Mouse (Mus musculus) cerebellum, postnatal 14 days (tissue): ENCODE results near the gene Dync1i2.
A peak's percentile ranks its signal among the peaks of the same experiment; 100 is the strongest.

Source experiments
- DNase-seq, 2 experiments: peaks; one replicate each; pipeline ENCODE4 v3.0.0; 2021; ENCODE audit warnings: mixed read lengths in 2 of 2

The Dync1i2 gene

DNA sequence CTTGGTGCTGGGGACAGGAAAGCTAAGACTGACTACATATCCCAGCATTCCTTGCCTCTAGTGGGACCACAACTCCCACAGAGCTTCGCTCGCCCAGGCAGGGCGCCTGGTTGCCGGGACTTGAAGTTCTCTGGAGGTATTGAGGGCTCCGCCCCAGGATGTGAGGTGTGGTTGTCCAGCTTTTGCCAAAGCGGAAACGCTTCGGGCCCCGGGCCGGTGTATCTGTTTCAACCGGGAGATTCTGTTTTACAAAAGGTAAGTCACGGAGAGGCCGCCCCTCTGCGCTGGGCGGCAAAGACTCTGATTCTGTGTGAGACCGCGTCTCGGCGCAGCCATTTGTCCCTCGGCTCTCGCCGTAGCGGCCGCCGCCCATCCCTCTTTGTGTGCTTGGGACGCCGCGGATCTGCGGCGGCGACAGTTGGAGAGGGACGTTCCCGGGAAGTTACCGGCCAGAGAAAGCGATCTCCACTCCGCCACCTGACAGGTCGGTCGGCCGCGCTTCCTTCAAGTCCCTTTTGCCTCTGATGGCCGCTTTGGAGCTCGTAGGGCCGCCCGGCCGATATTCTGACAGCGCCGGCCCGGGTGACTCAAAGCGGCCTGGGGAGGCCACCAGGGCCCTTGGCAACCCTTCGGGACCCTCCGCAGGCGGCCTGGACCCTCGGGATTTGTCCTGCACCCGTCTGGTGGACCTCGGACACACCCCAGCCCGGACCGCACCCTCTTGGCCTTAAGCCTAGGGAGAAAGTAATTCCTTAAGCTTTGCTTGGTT lies at the start of gene Dync1i2:
TSS of gene Dync1i2 (plus strand) at position 116 of the 769 bp plus-strand sequence.
- peak; percentile 93 to 94 for DNase-seq

DNA sequence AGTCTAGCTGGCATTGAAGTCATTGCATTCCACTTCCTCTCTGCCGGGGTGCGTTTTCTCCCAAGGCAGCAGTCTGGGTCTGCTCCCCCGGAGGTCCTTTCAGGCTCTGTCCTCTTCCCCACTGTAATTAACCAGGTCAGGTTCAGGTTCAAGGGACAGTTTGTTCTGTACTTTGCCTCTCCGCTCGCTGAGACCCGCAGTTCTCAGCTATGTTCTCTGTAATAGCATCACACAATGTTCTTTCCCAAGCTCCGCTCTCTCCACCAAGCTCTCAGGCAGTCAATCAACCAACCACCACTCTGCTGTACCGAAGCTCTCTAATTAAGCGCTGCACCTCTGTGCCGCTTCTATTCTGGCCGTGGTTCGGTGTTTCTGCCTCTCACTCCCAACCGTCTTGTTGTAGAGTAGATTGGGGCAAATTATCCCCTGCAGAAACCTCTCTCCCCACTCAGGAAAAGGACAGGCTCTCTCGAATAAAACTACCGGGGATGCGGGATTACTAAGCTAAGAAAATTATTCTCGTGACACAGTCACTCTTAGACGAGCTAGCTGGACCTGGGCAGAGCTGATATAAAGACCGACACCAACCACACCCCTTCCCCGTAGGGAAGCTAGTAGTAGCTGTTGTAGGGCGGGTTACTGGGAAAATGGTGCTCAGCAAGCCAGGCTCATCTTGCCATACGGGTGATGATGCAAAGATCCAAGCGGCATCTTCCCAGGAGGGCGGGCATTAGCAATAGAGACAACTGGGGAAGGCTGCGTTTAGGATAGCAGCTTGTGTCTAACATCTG lies 48.5 kb upstream of the Dync1i2 start:
- no peak for DNase-seq

DNA sequence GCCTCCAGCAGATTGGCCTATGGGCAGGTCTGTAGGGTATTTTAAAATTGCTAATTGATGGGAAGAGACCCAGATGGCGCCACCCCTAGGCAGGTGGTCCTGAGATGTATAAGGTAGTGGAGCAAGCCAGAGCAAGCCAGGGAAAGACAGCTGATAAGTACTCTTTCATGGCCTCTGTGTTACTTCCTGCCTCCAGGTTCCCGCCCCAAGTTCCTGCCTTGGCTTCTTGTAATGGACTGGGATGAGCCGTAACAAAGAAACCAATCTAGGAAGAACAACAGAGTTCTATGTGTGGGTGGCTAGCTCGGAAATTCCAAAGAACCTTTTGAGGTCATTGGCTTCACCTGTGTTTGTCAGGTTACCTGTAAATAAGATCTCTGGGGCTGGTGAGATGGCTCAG lies 44.3 kb upstream of the Dync1i2 start:
- DNase-seq = no peak

DNA sequence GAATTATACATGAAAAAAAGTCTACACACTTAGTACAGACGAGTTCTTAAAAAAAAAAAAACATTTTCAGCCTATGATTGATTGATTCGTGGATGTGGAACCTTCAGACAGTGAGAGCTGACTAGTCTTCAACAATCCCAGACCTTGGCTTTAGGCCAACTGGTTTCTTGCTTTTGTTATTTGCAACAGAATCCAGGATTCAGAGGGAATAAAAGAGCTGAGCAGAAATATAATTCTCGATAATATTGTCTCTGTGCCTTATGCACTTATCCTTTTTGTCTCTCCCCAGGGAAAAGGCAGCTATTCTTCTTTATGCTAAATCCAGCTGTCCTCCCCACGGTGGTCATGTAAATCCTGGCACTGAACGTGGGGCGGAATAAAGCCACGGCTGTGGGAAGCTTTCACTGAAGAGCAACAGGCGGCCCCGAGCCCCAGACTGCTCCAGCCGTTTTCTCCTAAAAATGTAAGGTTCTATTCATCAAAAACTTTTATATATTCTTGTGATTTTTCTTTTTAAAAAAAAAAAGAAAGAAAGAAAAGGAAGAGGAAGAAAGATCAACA lies 43.0 kb upstream of the Dync1i2 start:
- peak; percentile 19 to 21 for DNase-seq

DNA sequence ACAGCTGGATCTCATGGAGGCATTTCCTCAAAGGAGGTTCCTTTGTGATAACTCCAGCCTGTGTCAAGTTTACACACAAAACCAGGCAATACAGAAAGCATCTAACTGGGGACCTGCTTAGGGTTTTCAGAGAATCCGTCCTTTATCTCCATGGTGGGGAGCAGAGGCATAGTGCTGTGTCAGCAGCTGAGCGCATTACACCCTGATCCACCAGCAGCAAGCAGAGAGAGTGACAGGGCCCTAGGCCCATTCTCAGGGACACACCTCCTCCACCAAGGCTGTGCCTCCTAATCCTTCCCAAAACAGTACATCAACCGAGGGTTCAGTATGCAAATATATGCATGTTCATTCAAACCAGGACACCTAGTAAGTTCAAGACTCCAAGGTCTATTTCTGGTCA lies 38.5 kb upstream of the Dync1i2 start:
- no peak for DNase-seq

DNA sequence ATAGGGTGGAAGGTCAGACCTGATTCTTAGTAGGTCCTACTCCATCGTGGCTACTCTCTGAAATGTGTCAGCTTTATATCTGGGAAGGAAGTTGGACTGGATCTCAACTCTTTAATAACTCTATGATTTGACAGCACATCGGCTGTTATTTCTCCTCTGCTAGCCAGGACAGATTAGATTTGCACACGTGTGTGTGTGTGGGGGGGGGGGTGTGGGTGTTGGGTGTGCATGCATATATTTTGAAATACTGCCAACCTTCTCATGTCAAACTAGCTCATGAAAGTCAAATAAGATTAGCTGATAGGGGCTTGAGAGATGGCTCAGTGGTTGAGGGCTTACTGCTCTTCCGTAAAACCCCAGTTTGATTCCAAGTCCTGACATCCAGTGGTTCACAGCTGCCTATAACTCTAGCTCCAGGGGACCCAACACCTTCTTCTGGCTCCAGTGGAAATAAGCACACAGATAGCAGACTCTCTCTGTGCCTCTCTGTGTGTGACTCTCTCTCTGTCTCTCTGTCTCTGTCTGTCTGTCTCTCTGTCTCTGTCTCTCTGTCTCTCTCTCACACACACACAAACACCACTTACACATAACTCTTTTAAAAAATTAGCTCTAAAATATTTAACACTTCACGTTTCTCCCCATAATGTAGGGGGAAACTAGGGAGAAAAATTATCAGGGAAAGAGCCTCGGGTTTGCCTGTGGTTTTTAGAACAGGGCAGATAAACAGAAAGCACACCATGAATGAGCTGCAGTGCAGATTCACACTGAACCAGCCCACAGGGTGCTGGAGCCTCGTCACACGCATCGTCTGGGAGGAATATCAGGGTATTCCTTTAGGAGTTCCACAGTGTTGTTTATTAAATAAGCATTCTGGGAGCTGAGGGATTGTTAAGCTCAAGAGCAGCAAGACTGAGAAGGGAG lies 34.9 kb upstream of the Dync1i2 start:
- DNase-seq = no peak

DNA sequence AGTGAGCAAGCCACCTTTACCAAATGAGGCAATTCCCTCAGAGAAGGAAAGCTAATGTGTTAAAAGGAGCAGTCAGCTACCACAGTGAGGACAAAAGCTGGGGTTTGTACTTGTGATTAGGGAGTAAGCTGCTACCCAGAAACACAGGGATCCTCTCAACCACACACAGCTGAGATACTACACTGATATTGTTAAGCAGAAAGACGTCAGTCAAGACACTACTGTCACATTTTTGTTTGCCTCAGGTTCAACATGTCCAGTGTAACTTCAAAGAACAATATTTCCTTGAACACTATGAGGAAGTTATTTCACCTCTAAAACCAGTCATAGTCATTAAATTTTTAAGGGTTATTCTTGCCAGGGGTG lies 34.3 kb upstream of the Dync1i2 start:
- DNase-seq = no peak

DNA sequence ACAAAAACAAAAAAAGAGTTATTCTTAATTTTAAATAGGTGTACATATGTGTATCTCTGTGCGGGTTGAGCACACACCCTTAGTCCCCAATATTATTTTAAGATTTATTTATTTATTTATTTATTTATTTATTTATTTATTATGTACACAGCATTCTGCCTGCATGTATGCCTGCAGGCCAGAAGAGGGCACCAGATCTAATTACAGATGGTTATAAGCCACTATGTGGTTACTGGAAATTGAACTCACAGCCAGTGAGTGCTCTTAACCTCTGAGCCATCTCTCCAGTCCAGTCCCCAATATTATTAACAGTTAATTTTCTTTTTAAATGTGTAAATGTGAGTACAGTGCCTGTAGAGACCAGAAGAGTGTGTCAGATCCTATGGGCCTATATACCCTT lies 33.7 kb upstream of the Dync1i2 start:
- no peak for DNase-seq

DNA sequence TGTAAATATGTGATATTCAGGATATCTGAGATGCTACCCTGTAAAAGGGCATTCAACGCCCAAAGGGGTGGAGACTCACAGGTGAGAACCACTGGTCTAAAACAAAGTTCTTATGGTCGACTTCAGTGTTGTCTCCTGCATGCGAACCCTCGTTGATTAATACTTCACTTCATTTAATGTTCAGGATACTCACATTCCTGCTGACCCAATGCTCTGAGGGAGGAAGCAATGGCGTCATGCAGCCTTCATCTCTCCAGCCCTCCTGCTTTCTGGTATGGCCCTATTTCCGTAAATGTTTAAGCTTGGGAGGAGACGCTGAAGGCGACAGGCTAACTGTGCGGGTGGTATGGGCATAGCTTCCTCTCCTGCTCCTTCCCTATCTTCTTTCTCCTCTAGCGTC lies 31.8 kb upstream of the Dync1i2 start:
- DNase-seq = no peak

DNA sequence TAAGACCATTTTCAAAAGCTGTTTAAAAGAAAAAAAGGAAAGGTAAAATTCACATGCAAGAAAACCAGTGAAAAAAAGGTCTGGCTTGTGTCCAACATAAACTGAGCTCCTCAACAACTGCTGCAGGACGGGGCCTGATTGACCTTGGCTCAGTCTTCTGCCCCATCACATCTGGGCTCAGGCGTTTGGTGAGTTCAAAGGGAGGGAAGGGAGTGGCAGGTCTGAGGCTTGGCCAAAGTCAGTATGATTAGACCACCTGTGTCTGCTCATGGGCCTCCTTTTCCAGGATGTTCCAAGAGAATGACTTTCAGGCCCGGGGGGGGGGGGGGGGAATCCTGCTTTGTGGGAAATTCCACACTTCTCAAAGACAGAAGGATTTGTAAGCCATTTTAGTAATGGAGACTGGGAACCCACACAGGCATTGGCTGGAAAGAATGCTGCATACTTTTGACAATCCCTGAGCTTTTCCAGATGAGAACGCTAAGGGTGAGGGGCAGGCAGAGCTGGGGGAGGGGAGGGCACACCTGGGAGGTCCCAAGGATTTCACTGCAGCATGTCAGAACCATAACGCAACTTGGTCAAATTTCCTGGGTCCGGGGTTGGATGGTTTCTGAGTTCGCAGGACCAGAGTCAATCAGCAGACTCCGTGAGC lies 30.8 kb upstream of the Dync1i2 start:
- DNase-seq = no peak

DNA sequence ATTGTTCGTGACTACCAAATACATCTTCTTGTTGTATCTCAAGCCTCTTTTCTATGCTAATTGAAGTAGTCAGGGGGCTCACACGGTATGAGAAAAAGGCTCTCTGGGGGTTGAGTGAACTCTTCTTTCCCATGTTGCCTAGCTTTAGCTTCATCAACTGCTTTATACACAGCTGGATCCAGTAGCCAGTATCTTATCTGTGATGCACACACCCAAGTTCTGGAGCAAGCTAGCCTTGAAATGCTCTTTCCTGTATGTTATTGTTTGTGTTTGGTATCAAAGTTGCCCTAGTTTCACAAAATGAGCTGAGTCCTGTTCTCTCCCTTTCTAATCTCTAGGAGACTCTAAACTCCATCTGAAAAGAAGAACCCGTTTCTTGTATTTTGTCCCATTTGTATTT lies 23.6 kb upstream of the Dync1i2 start:
- DNase-seq = no peak

DNA sequence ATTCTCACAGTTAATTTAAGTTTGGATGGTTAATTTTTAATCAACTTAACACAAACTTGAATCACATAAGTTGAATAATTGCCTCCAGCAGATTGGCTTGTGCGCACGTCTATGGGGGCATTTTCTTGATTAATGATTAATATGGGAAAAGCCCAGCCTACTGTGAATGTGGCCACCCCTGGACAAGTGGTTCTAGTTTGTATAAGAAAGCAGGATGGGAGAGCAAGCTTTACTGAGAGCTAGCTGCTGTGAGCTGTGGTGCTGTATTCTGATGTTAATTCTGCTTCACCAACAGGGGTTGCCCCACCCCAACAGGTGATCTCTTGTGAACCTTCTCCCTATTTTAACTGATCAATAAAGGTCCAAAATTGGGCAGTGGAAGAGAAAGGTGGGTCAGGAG lies 22.6 kb upstream of the Dync1i2 start:
- no peak for DNase-seq

DNA sequence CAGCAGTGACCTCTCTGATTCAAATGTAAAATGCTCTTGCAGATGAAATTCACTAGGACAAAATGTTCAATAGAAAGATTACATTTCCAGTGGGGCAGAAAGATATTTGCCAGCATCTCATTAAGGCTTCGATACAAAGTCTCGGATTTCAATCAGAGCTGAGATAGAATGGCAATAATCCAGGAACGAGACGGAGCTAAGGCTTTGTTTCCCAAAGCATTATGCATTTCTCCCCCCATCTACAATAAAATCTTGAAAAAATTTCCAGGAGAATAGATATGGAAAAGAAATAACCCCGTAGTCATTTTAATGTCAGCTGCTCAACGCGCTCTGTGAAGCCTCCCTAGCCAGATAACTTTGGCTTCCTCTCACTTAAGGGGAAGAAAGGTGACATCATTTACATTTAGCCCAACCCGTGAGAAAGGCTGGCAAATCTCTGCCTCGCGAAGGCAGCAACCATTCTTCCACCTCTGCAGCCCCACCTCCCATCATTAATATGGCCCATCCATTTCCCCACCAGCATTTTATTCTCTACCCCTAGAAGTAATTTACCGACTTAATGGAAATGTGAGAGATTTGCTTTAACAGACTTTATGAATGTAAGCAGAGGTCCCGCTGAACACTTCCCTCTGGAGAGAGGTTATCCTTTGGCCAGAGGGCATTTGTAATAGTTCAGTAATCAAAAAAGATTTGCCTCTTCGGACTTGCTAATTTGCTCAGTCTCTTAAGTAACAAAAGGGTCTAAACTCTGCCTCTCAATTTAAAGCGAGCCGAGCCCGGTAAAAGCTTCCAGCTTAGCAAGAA lies 19.9 kb upstream of the Dync1i2 start:
- peak in 1 of 2 experiments; percentile 7 for DNase-seq

DNA sequence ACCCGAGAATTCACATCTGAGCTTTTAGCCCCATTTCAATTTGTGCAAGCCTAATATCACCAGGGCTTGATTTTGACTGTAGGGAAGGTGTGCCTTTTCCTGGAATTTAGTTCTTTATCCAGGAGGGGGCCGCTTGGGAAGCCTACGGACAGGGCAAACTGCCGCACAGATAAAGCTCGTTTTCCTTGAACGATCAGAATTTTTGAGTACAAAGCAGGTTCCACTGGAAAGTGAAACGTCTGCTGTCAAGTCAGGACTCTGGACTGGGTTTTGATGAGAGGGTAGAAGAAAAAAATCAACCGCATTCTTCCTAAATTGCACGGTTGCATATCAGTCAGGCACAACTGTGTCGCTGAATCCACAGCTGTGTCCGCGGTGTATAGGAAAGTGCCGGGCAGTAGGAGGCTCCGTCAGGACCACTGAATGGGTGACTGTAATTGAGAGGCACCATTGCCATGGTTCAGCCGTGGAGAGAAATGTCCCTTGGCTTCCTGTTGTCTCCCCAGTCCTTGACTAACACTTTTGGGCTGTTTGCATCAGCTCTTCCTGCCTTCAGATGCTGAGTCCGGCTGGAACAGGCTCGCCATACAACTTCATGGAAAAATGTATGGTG lies 19.2 kb upstream of the Dync1i2 start:
- no peak for DNase-seq

DNA sequence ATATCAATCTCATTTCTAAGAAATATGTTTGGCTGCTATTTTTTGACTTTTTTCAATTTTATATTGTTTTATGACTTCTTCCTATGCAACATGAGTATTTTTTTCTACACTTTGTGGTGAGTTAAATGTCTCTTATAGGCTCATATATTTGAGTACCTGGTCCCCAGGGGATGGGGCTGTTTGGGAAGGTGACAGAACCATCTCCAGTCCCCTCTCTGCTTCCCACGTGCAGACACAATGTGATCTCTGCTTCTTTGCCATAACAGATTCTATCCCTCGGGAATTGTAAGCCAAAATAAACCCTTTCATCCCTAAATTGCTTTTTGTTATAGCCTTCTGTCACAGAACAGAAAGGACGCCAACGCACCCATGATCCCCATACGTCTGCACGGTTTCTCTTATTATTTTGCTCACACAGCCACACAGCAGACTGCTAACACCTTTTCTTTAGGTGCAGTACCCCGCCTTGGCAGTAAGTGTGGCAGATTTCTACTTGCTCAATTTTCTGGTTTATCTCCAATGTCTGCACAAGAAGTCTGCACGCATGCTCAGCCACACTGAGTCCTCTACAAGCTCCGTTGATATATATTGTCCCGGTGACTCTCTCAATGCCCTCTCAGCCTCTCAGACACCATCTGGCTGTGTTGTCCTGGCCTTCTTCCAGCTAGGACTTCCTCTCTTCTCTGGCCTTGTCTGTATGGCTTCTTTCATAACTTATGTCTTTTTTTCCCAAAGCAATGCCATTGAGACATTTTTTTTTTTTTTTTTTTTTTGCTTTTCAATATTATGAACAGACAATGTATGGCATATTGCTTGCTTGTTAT lies 17.2 kb upstream of the Dync1i2 start:
- DNase-seq = peak; percentile 45 to 52

DNA sequence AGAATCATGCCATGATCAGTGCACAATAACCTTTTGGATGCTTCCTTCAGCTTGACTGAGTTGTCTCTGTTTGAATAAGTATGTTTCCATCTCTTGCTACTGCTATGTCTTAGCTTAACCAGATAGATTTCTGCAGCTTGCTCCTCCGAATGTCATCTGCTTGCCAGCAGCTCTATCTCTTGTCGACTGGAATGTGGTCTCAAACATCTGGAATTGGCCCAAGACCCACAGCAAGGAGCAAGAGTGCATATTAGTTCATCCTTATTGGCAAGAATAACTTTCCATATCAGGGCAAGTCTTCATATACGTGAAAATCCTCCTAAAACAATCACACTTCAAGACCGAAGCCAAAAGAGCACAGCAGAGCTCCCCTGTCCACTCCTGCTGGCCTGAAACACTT lies 14.6 kb upstream of the Dync1i2 start:
- no peak for DNase-seq

DNA sequence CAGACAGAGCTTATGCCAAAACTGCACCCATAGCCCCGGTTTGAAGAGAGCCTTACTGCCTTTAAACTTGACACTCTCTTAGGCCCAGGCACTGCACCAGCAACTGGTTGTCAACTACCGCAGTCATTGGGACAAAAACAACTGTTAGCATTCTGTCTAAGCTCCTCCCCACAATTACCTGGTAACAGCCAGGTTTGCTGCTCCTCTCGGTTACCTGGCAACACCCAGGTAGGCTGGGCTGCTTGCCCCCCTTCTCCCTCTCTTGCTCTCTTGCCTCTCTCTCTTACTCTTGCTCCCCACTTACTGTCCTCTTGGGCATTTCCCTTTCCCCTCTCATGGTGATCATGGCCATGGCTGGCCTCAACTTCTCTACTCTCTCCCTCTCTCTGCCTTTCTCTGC lies 12.6 kb upstream of the Dync1i2 start:
- no peak for DNase-seq

DNA sequence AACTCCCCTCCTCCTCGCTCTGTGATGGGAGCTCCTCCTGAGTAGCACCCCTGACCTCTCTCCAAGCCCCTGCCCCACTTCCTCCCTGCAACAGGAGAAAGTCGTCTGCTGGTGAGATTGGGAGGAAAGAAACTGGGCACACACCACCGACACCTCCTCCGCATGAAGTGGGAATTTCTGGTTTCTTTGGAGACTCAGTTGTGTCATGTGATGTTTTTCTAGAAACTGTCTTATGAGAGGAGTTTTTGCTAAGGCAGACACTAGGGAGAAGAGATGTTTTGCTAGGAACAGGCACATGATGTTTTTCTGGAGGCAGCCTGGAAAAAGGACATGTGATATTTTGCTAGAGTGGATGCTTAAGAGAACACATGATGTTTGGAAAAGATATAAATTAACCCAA lies 11.0 kb upstream of the Dync1i2 start:
- no peak for DNase-seq

DNA sequence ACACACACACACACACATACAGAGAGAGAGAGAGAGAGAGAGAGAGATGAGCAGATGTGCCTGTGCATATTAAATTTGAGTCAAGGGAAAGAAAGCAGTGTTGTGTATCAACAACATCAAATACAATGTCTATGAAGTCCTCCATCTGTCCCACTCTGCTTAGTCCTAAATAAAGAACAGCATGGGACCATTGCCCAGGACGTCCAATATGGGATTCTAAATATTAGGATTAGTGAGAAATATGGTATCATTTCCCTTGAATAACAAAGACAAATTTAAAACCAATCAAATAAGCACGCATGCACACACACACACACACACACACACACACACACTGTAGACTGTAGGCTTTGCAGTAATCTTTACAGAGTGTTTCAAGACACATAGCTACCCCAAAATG lies 9.6 kb upstream of the Dync1i2 start:
- no peak for DNase-seq

DNA sequence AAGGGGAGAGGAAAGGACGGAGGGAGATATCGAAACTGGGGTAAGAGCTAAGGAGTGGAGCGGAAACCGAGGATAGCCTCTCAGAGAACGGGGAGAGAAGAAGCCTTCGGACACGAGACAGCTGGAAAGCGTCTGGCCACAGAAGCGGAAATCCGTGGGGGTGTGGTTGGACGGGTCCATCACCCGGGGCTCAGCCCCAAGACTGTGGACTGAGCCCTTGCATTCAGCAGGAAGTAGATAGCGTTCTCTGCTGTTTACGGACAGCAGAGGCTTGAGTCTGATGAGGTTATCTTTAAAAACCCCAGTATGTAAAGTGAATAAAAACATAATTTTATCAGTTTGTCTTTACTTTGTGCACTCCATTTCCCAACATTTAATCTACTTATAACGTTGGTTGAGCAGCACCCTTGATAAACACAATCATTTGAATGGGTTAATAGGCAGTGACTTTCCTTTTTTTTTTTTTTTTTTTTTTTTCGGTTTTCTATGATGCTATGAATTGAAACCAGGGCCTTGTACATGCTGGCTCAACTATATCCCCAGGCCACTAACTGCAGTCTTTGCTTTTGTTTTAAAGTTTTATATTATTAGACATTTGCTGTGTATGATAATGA lies 7.6 kb upstream of the Dync1i2 start:
- DNase-seq = no peak
